Mouse (Mus musculus) CD4-positive naive resting alpha-beta T cell, adult 76 days (primary cell): Measurements from ENCODE around the gene Smtnl1. TPM values are rescaled to one million over a fixed set of nuclear protein-coding genes. Genes with fewer than 3 reads are reported as not detected.

Experiments used
- total RNA-seq: library from RNA; stranded (reverse); gene quantifications from one replicate; pipeline ENCODE4 v1.2.4, GENCODE M21; 2023

Smtnl1 gene
- not detected for total RNA-seq

DNA sequence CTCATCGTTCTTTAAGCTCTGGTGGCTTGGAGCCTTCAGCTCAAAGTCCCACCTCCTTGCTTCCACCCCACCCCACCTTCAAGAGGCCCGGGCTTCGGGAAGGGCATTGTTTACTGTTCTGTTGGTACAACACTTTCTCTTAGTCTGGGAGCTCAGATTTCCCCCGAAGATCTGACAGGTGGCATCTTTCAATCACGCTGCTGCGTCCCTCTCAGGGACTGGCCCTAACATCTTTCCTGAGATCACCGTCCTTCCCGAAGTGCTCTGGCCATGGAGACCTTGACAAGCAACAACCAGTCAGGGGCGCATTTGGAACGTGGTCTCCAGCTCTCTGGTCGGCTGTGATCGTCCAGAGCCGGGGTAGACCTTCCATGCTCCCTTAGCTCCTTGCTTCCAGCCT, at the start of gene Smtnl1:
Gene Smtnl1, minus strand, starts transcription at position 101 of the 400 bp plus-strand sequence.

DNA sequence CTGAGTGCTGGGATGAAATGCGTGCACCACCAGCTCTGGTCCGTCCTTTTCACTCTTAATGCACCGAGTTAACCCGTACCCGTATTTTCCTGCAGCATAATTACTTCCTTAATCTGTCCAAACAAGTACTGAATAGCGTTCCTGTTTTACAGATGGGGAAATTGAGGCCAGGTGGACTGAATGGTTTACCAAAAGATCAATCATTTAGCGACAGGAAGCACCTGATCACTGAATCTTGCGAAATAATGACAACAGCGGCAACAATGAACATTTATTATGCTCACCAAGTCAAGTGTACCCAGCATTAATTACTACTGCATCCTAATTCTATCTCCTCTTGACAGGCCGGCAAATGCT, 16.1 kb upstream of the Smtnl1 start, which contains the start of gene Slc43a1:
Gene Slc43a1, plus strand, starts transcription at position 258 of the 357 bp plus-strand sequence.

DNA sequence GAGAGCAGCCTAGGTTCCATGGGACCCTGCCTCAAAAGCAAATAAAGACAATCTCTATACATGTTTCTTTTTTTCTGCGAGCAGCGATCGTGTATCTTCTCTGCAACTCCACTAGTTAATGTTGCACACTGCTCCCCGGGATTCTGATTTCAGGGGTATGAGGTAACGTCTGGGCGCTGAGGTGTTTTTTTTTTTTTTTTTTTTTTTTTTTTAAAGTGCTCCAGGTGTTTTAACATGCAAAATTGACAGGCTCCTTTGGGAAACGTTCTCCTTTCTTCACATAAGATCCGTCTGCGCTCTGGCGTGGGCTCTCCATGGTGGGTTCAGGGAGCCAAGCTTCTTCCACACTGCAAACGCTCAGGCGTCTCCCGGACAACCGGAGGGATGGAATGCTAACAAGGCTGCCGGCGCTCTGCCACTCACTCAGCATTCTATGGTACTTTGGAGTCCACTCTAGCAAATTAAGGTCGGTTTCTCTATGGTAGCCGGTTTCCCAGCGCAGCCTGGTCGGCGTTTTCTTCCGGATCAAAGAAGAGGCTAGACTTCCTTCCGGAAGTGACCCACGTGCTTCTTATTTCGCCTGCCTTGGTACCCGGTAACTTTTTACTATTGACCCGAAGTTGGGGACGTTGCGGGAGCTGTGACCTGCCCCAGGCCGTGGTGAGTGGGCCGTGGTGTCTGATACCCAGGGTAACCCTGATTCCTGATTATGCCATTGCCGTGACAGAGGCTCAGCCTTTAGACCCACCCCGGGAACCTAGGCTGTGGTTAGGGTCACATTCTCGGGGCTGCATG, 4.2 kb upstream of the Smtnl1 start, which contains the start of gene Timm10:
Gene Timm10, plus strand, starts transcription at position 510 of the 795 bp plus-strand sequence.

DNA sequence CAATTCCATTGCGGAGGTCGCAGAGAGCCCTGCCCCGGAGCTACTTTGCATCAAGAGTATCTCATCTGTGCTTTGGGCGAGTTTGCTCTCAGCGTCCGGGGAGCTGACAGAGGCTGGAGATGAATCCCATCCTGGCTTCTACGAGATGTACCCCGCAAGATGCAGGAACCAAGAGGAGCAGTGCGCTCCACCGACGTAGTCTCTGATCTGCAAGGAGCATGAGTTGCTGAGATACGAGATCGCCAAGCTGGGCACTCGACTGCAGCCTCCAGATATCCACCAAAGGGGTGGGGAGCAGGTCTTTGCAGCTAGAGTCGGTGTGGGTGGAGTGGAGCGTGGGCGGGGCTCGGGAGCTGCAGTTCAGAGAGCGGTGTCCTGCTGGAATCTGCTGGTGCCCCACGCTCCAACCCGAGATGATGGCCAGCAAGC, 23.9 kb downstream of the Smtnl1 start, which contains the start of gene Ube2l6:
Gene Ube2l6, plus strand, starts transcription at position 336 of the 429 bp plus-strand sequence.

DNA sequence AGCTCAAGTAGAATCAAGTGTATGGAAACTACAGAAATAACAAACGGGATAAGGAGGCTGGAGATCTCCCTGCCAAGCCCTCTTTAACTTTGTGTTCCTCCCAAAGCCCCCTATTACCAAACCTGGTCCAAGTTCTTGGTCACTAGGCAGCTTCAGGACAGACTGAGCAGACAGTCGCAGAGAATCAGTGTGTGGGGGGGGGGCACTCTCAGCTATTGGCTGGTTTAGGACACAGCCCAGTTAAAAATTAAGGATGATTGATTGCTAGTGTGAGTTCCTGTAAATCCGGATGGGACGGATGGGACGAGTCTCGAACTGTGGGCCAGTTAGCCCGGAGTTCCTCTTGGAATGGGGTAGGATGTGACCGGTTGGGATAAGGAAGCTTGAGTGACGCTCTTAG, 47.2 kb downstream of the Smtnl1 start, which contains the start of gene Serping1:
Gene Serping1, minus strand, starts transcription at position 204 of the 400 bp plus-strand sequence.

Other genes with a start within 250 kb of the Smtnl1 start
- 1.4 TPM for gene Ctnnd1, start 171.9 kb downstream of the Smtnl1 start, total RNA-seq
- 0.18 TPM for gene Btbd18, start 163.6 kb downstream of the Smtnl1 start, total RNA-seq
- 36.1 TPM for gene Selenoh, start 151.9 kb downstream of the Smtnl1 start, total RNA-seq
- gene Gm28635, start 144.6 kb downstream of the Smtnl1 start, total RNA-seq, result not detected
- gene Med19, start 144.2 kb downstream of the Smtnl1 start, total RNA-seq, result 12.3 TPM
- gene Tmx2, start 143.5 kb downstream of the Smtnl1 start, total RNA-seq, result 29.7 TPM
- gene Zdhhc5, start 107.5 kb downstream of the Smtnl1 start, total RNA-seq, result 53.3 TPM
- gene Clp1, start 95.3 kb downstream of the Smtnl1 start, total RNA-seq, result 28.8 TPM
- gene Ypel4, start 88.6 kb downstream of the Smtnl1 start, total RNA-seq, result 1.9 TPM
- gene Gm19426, start 79.0 kb downstream of the Smtnl1 start, total RNA-seq, result not detected
- gene Serping1, start 47.2 kb downstream of the Smtnl1 start, total RNA-seq, result not detected
- 13.1 TPM for gene Ube2l6, start 23.8 kb downstream of the Smtnl1 start, total RNA-seq
- gene Timm10, start 4.3 kb upstream of the Smtnl1 start, total RNA-seq, result 9.4 TPM
- 1.4 TPM for gene Slc43a1, start 16.2 kb upstream of the Smtnl1 start, total RNA-seq
- gene Rtn4rl2, start 64.1 kb upstream of the Smtnl1 start, total RNA-seq, result not detected
- gene Slc43a3, start 113.9 kb upstream of the Smtnl1 start, total RNA-seq, result 2.4 TPM
- gene Prg2, start 157.8 kb upstream of the Smtnl1 start, total RNA-seq, result 3.1 TPM
- gene Prg3, start 165.6 kb upstream of the Smtnl1 start, total RNA-seq, result not detected
- gene Ssrp1, start 214.6 kb upstream of the Smtnl1 start, total RNA-seq, result 161 TPM
- gene P2rx3, start 214.8 kb upstream of the Smtnl1 start, total RNA-seq, result 0.88 TPM
- gene Tnks1bp1, start 225.4 kb upstream of the Smtnl1 start, total RNA-seq, result 29.9 TPM